Mouse (Mus musculus) NIH3T3 (cell line): Measurements from ENCODE around the gene Nol4l.
A peak's percentile ranks its signal among the peaks of the same experiment; 100 is the strongest.

Experiments
- DNase-seq: peaks from one replicate; pipeline ENCODE4 v3.0.0-alpha.2; 2012; ENCODE audit warnings: low read depth

Gene Nol4l

GRCm38 (mm10) chr2:153444254-153445136 is 85.3 kb downstream of the Nol4l start:
- peak; percentile 51 for DNase-seq

DNA sequence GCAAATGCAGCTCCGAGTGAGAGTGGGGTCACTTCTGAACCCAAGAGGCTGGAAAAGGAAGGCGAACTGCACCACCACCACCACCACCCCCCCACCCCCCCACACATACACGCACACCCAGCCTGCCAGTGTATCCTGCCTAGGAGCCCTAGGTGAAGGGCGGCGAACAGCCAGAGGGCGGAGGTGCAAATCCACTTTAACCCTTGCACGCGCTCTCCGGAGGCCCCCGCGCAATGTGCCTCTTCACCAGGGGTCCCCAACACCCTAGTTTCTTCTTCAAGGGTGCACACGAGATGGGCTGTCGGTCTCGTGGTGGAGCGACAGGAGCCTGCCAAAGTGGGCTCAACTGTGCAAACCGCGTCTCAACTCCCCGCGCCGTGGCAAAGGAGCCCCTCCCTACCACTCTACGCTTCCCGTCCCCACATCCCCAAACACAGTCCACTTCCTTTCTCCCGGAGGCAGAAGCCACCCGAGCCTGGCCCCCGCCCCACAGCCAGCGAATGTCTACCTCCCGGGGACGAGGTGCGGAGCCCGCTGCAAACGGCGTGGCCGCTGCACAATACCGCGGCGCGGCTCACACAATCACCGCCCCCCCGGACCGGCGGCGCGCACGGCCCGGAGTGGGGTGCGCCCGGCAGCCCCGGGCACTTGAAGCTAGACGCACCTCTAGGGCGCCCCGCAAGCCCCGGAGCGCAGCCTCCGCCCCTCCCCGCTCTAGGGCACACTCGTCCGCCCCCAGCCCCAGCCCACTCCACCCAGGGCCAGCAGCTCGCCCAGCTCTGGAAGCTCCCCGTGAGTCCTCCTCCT is 86.1 kb downstream of the Nol4l start:
- no peak for DNase-seq

DNA sequence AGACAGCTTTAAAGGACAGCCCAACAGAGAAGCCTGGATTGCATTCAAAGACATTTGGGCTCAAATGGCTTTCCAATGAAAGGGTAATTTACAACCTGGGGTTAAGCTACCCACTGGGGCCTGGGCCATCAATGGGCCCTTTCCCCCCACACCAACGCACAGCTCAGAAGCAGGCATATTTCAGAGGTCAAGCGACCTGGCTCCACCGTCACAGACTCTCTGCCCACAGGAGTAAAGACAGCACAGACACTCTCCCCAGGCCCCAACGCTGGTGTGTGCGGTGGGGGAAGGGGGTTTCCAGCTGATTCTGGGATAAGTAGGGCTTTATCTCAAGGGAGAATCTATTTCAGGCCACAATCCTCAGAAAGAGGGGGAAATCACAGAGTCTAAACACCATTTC is 87.1 kb downstream of the Nol4l start:
- no peak for DNase-seq

DNA sequence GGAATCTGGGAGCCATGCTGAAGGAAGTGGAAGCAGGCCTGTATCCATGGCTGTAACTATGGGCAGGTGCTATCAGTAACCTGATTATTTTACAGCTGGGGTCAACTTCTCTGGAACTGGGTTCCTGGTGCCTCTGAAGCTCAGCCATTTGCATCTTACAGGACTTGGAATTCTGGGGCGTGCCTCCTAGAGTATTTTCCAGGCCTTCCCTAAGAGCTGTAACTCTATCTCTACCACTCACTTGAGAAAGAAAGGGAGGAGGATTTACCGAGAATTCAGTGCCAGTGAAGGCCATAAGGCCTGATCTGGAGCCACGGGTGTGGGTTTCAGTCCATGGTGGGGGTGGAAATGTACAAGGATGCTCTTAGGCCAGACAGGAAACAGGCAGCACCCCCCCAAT is 88.5 kb downstream of the Nol4l start:
- no peak for DNase-seq

GRCm38 (mm10) chr2:153440755-153441154 is 89.0 kb downstream of the Nol4l start:
- no peak for DNase-seq

GRCm38 (mm10) chr2:153437306-153437659 is 92.5 kb downstream of the Nol4l start:
- no peak for DNase-seq

- peak; percentile 58 for DNase-seq
Observed at GRCm38 (mm10) chr2:153436641-153437305, 93.0 kb downstream of the Nol4l start.

- DNase-seq = no peak
Observed at GRCm38 (mm10) chr2:153434880-153435831, 94.6 kb downstream of the Nol4l start.

DNA sequence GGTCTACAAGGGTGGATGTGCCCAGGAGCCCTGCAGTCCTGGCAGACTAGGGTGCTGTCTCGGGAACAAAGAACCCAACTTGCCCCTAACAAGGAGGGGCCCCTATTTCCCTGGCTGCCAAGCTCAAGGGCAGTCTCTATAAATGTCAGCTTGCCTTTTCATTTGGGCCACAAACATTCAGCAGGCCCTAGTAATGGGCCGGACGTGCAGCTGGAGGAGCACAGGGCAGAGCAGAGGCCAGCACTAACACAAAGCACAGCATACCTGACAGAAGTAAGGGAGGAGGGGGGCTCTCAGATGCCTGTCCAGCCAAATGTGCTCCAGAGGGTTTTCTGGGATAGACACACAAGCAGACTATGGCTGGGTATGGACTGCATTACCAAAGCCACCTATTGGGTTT is 95.9 kb downstream of the Nol4l start:
- no peak for DNase-seq

- no peak for DNase-seq
Observed at GRCm38 (mm10) chr2:153432492-153432891, 97.3 kb downstream of the Nol4l start.

DNA sequence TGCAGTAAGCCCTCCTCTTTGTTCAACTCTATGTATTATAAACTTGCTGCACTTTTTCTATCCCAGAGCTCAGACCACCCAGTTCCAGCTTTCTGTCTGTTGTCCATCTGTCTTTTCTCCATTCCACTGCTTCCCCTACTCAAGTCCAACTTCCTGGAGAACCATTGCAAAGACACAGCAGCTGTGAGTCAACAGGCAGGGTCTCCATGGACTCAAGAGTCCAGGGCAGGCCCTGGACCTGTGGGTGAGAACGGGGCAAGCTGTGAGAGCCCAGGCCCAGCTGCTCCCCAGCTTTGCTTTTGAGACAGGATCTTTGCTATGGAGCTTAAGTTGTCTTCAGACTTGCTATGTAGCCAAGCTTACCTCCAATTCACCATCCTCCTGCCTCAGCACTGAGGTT is 99.2 kb downstream of the Nol4l start:
- DNase-seq = no peak

- DNase-seq = no peak
Observed at GRCm38 (mm10) chr2:153428485-153428884, 101.3 kb downstream of the Nol4l start.

GRCm38 (mm10) chr2:153426931-153427330 is 102.8 kb downstream of the Nol4l start:
- no peak for DNase-seq

- DNase-seq = no peak
Observed at GRCm38 (mm10) chr2:153425998-153426670, 103.6 kb downstream of the Nol4l start.

- DNase-seq = no peak
Observed at GRCm38 (mm10) chr2:153425124-153425844, 104.5 kb downstream of the Nol4l start.

GRCm38 (mm10) chr2:153424557-153424956 is 105.2 kb downstream of the Nol4l start:
- DNase-seq = no peak

DNA sequence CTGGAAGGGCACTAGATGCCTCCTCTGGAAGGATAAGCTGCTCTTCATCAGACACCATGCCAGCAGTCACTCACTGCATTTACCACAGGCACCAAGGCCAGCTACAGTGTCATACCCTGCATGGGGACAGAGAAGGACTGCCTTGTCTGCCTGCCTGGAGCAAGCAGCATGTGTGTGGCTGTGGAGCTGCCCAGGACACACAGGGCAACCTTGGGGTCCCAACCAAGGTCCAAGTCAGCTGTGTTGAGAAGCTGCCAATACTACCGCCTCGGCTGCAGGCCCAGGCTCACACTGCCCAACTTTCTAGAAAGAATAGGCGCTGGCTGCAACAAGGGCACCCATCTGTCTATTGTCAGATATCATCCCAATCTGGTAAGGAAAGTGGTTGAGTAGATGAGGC is 106.7 kb downstream of the Nol4l start:
- DNase-seq = no peak

- no peak for DNase-seq
Observed at GRCm38 (mm10) chr2:153422051-153422450, 107.7 kb downstream of the Nol4l start.

DNA sequence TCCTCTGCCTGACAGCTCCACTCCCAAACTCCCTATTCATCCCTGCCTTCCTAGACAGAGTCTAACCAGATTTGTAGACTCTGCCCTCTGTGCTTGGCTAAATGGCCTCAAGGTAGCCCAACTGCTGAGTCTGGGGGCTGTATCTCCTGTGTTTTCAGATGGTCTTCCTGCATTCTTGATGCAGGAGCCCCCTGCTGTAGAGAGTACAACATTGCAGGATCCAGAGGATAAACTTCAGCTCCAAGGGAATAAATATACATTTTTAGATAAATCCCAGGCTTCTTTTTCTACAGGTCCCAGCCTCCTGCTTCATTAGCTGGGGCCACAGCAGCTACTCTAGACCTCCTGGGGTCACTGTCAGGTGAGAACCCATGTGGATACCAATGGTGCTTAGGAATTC is 108.5 kb downstream of the Nol4l start:
- DNase-seq = peak; percentile 39

DNA sequence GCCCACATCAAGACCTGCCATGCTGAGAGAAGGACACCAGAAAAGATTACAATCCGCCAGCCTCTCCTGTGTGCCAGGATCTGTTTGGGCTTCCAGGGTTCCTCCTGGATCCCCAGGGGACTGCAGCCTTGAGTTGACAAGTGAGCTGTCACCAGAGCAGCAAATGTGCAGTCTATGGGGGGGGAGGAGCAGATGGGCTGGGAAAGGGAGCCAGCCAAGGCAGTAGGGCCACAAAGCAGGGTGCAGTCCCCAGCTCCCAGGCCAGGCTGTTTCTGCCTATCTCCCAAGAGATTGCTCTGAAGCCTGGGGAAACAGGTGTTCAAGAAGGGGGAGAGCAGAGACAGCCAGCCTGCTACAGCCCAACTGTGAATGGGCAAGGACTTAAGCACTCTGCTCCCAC is 111.4 kb downstream of the Nol4l start:
- no peak for DNase-seq
